Mouse (Mus musculus): ENCODE measurements around the gene Rhoj.

Gene Rhoj

GRCm38 (mm10) chr12:75307961-75308951, at the start of gene Rhoj:
TSS of gene Rhoj (plus strand) at chr12:75308322.
- H3K4me1 ChIP-seq (replicated peaks; ENCODE audit: low read depth, low read length): peaks cover 13% of the 10 kb centered on the region
- H3K9me3 ChIP-seq (ENCODE audit: low read length): no peaks in the 10 kb centered on the region
- peaks cover 41% of the 10 kb centered on the region for H3K27me3 ChIP-seq (ENCODE audit: insufficient read depth, low read length)
- no peaks in the 10 kb centered on the region for H3K36me3 ChIP-seq (ENCODE audit: insufficient read depth, low read length)
- H3K4me3 ChIP-seq (replicated peaks; ENCODE audit: low read length): peak within 1 kb of the TSS; percentile 72
- TF ChIP-seq NANOG (IDR thresholded peaks at IDR 0.05; ENCODE audit: borderline replicate concordance, low read length) (no peak), POU5F1 (IDR thresholded peaks at IDR 0.05; ENCODE audit: borderline replicate concordance, low read length) (no peak), CTCF (conservative IDR thresholded peaks at IDR 0.05; ENCODE audit: low read length) (no peak)

GRCm38 (mm10) chr12:75271726-75272125, 36.4 kb upstream of the Rhoj start:
- Histone ChIP-seq H3K4me3 (replicated peaks; ENCODE audit: low read length) (no peak overlapping the region), H3K9me3 (ENCODE audit: low read length) (no peaks in the 10 kb centered on the region), H3K4me1 (replicated peaks; ENCODE audit: low read depth, low read length) (no peaks in the 10 kb centered on the region), H3K27me3 (ENCODE audit: insufficient read depth, low read length) (no peaks in the 10 kb centered on the region), H3K36me3 (ENCODE audit: insufficient read depth, low read length) (no peaks in the 10 kb centered on the region)
- TF ChIP-seq CTCF (conservative IDR thresholded peaks at IDR 0.05; ENCODE audit: low read length) (no peak), NANOG (IDR thresholded peaks at IDR 0.05; ENCODE audit: borderline replicate concordance, low read length) (no peak), POU5F1 (IDR thresholded peaks at IDR 0.05; ENCODE audit: borderline replicate concordance, low read length) (no peak)

GRCm38 (mm10) chr12:75275730-75276129, 32.4 kb upstream of the Rhoj start:
- TF ChIP-seq CTCF (conservative IDR thresholded peaks at IDR 0.05; ENCODE audit: low read length) (no peak), NANOG (IDR thresholded peaks at IDR 0.05; ENCODE audit: borderline replicate concordance, low read length) (no peak), POU5F1 (IDR thresholded peaks at IDR 0.05; ENCODE audit: borderline replicate concordance, low read length) (no peak)
- Histone ChIP-seq H3K4me1 (replicated peaks; ENCODE audit: low read depth, low read length) (no peaks in the 10 kb centered on the region), H3K36me3 (ENCODE audit: insufficient read depth, low read length) (no peaks in the 10 kb centered on the region), H3K9me3 (ENCODE audit: low read length) (no peaks in the 10 kb centered on the region), H3K27me3 (ENCODE audit: insufficient read depth, low read length) (no peaks in the 10 kb centered on the region), H3K4me3 (replicated peaks; ENCODE audit: low read length) (no peak overlapping the region)

- H3K4me3 ChIP-seq (replicated peaks; ENCODE audit: low read length): no peak overlapping the region
- H3K36me3 ChIP-seq (ENCODE audit: insufficient read depth, low read length): no peaks in the 10 kb centered on the region
- no peaks in the 10 kb centered on the region for H3K4me1 ChIP-seq (replicated peaks; ENCODE audit: low read depth, low read length)
- no peak for TF ChIP-seq CTCF (conservative IDR thresholded peaks at IDR 0.05; ENCODE audit: low read length)
- no peaks in the 10 kb centered on the region for H3K9me3 ChIP-seq (ENCODE audit: low read length)
- no peaks in the 10 kb centered on the region for H3K27me3 ChIP-seq (ENCODE audit: insufficient read depth, low read length)
These were observed 30.7 kb upstream of the Rhoj start for GRCm38 (mm10) chr12:75277425-75277824.

- H3K4me1 ChIP-seq (replicated peaks; ENCODE audit: low read depth, low read length): no peaks in the 10 kb centered on the region
- H3K9me3 ChIP-seq (ENCODE audit: low read length): no peaks in the 10 kb centered on the region
- TF ChIP-seq POU5F1 (IDR thresholded peaks at IDR 0.05; ENCODE audit: borderline replicate concordance, low read length) (no peak), CTCF (conservative IDR thresholded peaks at IDR 0.05; ENCODE audit: low read length) (peak; percentile 18)
- no peak overlapping the region for H3K4me3 ChIP-seq (replicated peaks; ENCODE audit: low read length)
- H3K27me3 ChIP-seq (ENCODE audit: insufficient read depth, low read length): no peaks in the 10 kb centered on the region
- no peaks in the 10 kb centered on the region for H3K36me3 ChIP-seq (ENCODE audit: insufficient read depth, low read length)
These were observed 27.6 kb upstream of the Rhoj start for GRCm38 (mm10) chr12:75280502-75280901.

- Histone ChIP-seq H3K4me3 (replicated peaks; ENCODE audit: low read length) (no peak overlapping the region), H3K36me3 (ENCODE audit: insufficient read depth, low read length) (no peaks in the 10 kb centered on the region), H3K27me3 (ENCODE audit: insufficient read depth, low read length) (no peaks in the 10 kb centered on the region), H3K9me3 (ENCODE audit: low read length) (no peaks in the 10 kb centered on the region), H3K4me1 (replicated peaks; ENCODE audit: low read depth, low read length) (no peaks in the 10 kb centered on the region)
- no peak for TF ChIP-seq POU5F1 (IDR thresholded peaks at IDR 0.05; ENCODE audit: borderline replicate concordance, low read length)
- no peak for TF ChIP-seq NANOG (IDR thresholded peaks at IDR 0.05; ENCODE audit: borderline replicate concordance, low read length)
- TF ChIP-seq CTCF (conservative IDR thresholded peaks at IDR 0.05; ENCODE audit: low read length): no peak
These were observed 24.9 kb upstream of the Rhoj start for GRCm38 (mm10) chr12:75283226-75283625.

GRCm38 (mm10) chr12:75286166-75286565, 22.0 kb upstream of the Rhoj start:
- no peak overlapping the region for H3K4me3 ChIP-seq (replicated peaks; ENCODE audit: low read length)
- no peaks in the 10 kb centered on the region for H3K9me3 ChIP-seq (ENCODE audit: low read length)
- no peaks in the 10 kb centered on the region for H3K27me3 ChIP-seq (ENCODE audit: insufficient read depth, low read length)
- H3K4me1 ChIP-seq (replicated peaks; ENCODE audit: low read depth, low read length): no peaks in the 10 kb centered on the region
- no peaks in the 10 kb centered on the region for H3K36me3 ChIP-seq (ENCODE audit: insufficient read depth, low read length)
- no peak for TF ChIP-seq POU5F1 (IDR thresholded peaks at IDR 0.05; ENCODE audit: borderline replicate concordance, low read length)
- TF ChIP-seq NANOG (IDR thresholded peaks at IDR 0.05; ENCODE audit: borderline replicate concordance, low read length): no peak
- no peak for TF ChIP-seq CTCF (conservative IDR thresholded peaks at IDR 0.05; ENCODE audit: low read length)

- TF ChIP-seq POU5F1 (IDR thresholded peaks at IDR 0.05; ENCODE audit: borderline replicate concordance, low read length) (no peak), NANOG (IDR thresholded peaks at IDR 0.05; ENCODE audit: borderline replicate concordance, low read length) (no peak), CTCF (conservative IDR thresholded peaks at IDR 0.05; ENCODE audit: low read length) (no peak)
- no peaks in the 10 kb centered on the region for H3K9me3 ChIP-seq (ENCODE audit: low read length)
- no peaks in the 10 kb centered on the region for H3K27me3 ChIP-seq (ENCODE audit: insufficient read depth, low read length)
- no peak overlapping the region for H3K4me3 ChIP-seq (replicated peaks; ENCODE audit: low read length)
- no peaks in the 10 kb centered on the region for H3K36me3 ChIP-seq (ENCODE audit: insufficient read depth, low read length)
- H3K4me1 ChIP-seq (replicated peaks; ENCODE audit: low read depth, low read length): no peaks in the 10 kb centered on the region
These were observed 17.6 kb upstream of the Rhoj start for GRCm38 (mm10) chr12:75290524-75290923.

All from E14TG2a.4 (cell line).